Mouse (Mus musculus): ENCODE data around the gene Map4k3. TPM values are rescaled to one million over a fixed set of nuclear protein-coding genes. Genes with fewer than 3 reads are reported as not detected.
"Not testable (repeated sequence)": the region's sequence is repeated elsewhere in the genome, so short reads cannot be mapped to it uniquely, and the experiment has no call there.

The Map4k3 gene
- polyA plus RNA-seq, 1 experiment from 2014 or later, result 15.1 TPM

GRCm38 (mm10) chr17:80577639-80578038, 150.6 kb downstream of the Map4k3 start, which contains the start of gene Cdkl4:
Gene Cdkl4, minus strand, starts transcription at chr17:80577813.
- H3K9ac ChIP-seq, result peak within 1 kb of the TSS; percentile 80
- peak within 1 kb of the TSS; percentile 57 for H3K4me3 ChIP-seq
- no peaks in the 10 kb centered on the region for H3K9me3 ChIP-seq
- WGBS, result 66% methylated on average over 15 of the region's 15 CpGs
- H3K27ac ChIP-seq (replicated peaks), result no peak within 1 kb of the TSS
- ATAC-seq (ENCODE audit: extremely low read depth, insufficient number of reproducible peaks, low FRiP score, low TSS enrichment), result no peak
- H3K4me2 ChIP-seq, result peak within 1 kb of the TSS; percentile 92
- H3K36me3 ChIP-seq, result peaks cover 30% of the 10 kb centered on the region
- H3K27me3 ChIP-seq (replicated peaks), result no peaks in the 10 kb centered on the region
- H3K4me1 ChIP-seq, result peaks cover 11% of the 10 kb centered on the region

- Histone ChIP-seq H3K4me3 (peak overlapping the region; percentile 57), H3K9me3 (no peaks in the 10 kb centered on the region), H3K36me3 (peaks cover 25% of the 10 kb centered on the region), H3K9ac (peak overlapping the region; percentile 80), H3K27me3 (replicated peaks) (no peaks in the 10 kb centered on the region), H3K4me1 (peaks cover 11% of the 10 kb centered on the region), H3K27ac (replicated peaks) (no peak overlapping the region), H3K4me2 (peak overlapping the region; percentile 92)
- 2% methylated on average over 30 of the region's 30 CpGs for WGBS
- ATAC-seq (ENCODE audit: extremely low read depth, insufficient number of reproducible peaks, low FRiP score, low TSS enrichment), result no peak
Observed at GRCm38 (mm10) chr17:80577214-80577613, 151.1 kb downstream of the Map4k3 start.

DNA sequence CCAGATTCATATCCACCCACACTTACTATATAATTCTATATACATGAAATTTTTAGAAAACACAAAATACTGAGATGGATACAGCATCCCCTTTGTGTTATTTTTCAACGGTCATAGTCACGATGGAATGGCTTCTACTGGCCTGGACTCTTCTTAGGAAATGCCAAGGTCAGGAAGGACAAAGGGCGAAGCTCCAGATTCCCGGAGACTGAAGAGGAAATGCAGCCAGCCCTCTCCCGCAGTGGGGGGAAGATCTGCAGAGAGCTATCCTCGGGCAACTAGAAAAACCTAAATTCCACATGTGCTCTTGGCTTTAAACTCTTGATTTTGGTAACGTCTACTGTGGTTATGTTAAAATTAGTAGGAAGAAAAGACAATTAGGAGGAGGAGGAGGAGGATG, 153.3 kb downstream of the Map4k3 start:
- H3K27me3 ChIP-seq (replicated peaks), result no peaks in the 10 kb centered on the region
- 55% methylated on average over 7 of the region's 7 CpGs for WGBS
- H3K9me3 ChIP-seq, result no peaks in the 10 kb centered on the region
- no peak overlapping the region for H3K4me3 ChIP-seq
- H3K4me1 ChIP-seq, result peaks cover 11% of the 10 kb centered on the region
- no peak for ATAC-seq (ENCODE audit: extremely low read depth, insufficient number of reproducible peaks, low FRiP score, low TSS enrichment)
- H3K36me3 ChIP-seq, result peaks cover 8% of the 10 kb centered on the region
- H3K4me2 ChIP-seq, result no peak overlapping the region
- H3K9ac ChIP-seq, result no peak overlapping the region
- no peak overlapping the region for H3K27ac ChIP-seq (replicated peaks)

DNA sequence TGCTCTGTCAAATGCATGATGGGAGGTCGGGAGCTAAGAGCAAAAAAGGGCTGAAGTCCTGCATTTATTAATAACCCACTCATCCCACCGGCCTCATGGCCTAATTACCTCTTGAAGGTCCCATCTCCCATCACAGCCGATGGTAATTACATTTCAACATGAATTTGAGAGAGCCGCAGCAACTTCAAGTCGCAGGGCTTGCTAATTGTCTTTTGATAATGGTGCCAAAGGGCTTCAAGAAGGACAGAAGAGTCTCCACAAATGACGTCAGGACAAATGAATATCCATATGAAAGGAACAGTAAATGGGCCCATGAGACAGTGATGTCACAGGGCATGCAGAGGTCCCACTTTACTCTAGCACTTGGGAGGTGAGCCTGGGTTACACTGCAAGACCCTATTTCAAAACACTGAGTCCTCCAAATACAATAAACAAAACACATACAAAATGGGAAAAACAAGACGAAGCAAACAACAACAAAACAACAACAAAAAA, 153.8 kb downstream of the Map4k3 start:
- Histone ChIP-seq H3K4me2 (no peak overlapping the region), H3K27ac (replicated peaks) (no peak overlapping the region), H3K27me3 (replicated peaks) (no peaks in the 10 kb centered on the region), H3K9ac (no peak overlapping the region), H3K4me3 (no peak overlapping the region), H3K36me3 (peaks cover 4% of the 10 kb centered on the region; the same call in 1 of the 2 replicates), H3K4me1 (peaks cover 11% of the 10 kb centered on the region), H3K9me3 (no peaks in the 10 kb centered on the region)
- ATAC-seq (ENCODE audit: extremely low read depth, insufficient number of reproducible peaks, low FRiP score, low TSS enrichment), result no peak
- WGBS, result 70% methylated on average over 7 of the region's 7 CpGs

- no peaks in the 10 kb centered on the region for H3K27me3 ChIP-seq (replicated peaks)
Observed at GRCm38 (mm10) chr17:80572187-80572935, 155.9 kb downstream of the Map4k3 start.

DNA sequence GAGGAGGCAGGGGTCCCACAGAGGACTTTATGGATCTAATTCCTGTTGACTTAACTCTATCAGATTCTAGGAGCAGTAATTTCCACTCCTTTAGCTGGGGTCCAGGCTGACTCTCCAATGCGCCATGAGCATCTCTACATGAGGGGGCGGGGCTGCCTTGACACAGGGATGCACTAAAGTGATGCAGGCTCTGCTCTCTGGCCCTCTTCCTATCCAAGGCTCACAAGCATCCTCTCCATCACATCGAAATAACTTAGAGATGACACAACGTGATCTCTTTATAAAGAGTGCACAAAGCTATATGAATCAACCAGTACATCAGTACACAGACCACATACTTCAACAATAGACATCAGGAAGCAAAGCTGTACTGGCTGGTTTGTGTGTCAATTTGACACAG, 156.8 kb downstream of the Map4k3 start:
- Histone ChIP-seq H3K4me2 (no peak overlapping the region), H3K27ac (replicated peaks) (no peak overlapping the region), H3K36me3 (no peaks in the 10 kb centered on the region), H3K9ac (no peak overlapping the region), H3K4me3 (no peak overlapping the region), H3K4me1 (no peaks in the 10 kb centered on the region), H3K27me3 (replicated peaks) (no peaks in the 10 kb centered on the region), H3K9me3 (no peaks in the 10 kb centered on the region; the same call in 1 of the 2 replicates)
- no peak for ATAC-seq (ENCODE audit: extremely low read depth, insufficient number of reproducible peaks, low FRiP score, low TSS enrichment)
- 82% methylated on average over 4 of the region's 4 CpGs for WGBS

More at GRCm38 (mm10) chr17:80572187-80572935, 155.9 kb downstream of the Map4k3 start:
- H3K36me3 ChIP-seq, result no peaks in the 10 kb centered on the region
- no peak overlapping the region for H3K9ac ChIP-seq
- H3K4me3 ChIP-seq, result no peak overlapping the region
- ATAC-seq (ENCODE audit: extremely low read depth, insufficient number of reproducible peaks, low FRiP score, low TSS enrichment), result no peak
- H3K4me1 ChIP-seq, result peaks cover 6% of the 10 kb centered on the region
- no peaks in the 10 kb centered on the region; the same call in 1 of the 2 replicates for H3K9me3 ChIP-seq
- 90% methylated on average over 13 of the region's 13 CpGs for WGBS
- no peak overlapping the region for H3K4me2 ChIP-seq
- no peak overlapping the region for H3K27ac ChIP-seq (replicated peaks)

DNA sequence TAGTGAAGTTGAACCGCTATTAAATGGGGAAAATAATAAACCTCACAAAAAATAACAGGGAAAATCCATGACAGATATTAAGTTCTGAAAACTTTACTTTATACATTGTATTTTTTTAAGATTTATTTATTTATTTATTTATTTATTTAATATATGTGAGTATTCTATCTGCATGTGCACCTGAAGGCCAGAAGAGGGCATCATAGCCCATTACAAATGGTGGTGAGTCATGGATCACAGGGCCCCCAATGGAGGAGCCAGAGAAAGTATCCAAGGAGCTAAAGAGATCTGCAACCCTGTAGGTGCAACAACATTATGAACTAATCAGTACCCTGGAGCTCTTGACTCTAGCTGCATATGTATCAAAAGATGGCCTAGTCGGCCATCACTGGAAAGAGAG, 158.6 kb downstream of the Map4k3 start:
- not testable (repeated sequence) for H3K27me3 ChIP-seq (replicated peaks); H3K9ac ChIP-seq; H3K4me2 ChIP-seq; H3K27ac ChIP-seq (replicated peaks); H3K36me3 ChIP-seq; H3K4me3 ChIP-seq; ATAC-seq (ENCODE audit: extremely low read depth, insufficient number of reproducible peaks, low FRiP score, low TSS enrichment); H3K4me1 ChIP-seq
- peaks cover 12% of the 10 kb centered on the region for H3K9me3 ChIP-seq
- WGBS, result 87% methylated on average over 1 of the region's 2 CpGs

DNA sequence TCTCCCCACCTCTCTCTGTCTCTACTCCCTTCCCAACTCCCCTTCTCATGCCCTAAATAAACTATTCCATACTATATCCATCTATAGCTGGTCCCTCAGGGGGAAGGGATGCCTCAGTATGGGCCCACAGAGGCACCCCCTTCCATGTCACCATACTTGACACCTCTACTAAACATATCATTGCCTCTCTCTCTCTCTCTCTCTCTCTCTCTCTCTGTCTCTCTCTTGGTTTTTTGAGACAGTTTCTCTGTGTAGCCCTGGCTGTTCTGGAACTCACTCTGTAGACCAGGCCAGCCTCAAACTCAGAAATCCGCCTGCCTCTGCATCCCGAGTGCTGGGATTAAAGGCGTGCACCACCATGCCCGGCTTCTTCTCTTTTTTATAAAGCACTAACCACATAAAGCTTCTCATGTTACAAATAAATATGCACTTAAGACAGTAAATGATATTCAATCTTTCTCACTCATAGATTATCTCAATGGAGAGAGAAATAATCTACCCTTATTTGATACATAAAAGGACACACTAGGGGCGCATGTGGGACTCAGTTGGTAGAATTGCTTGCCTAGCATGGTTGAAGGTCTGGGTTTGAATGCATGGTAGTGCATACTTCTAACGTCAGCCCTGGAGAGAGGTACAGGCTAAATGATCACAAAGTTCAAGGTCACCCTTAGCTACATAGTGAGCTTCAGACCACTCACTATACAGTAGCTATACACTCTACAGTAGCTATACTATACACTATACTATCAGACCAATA, 159.3 kb downstream of the Map4k3 start:
- no peaks in the 10 kb centered on the region for H3K4me1 ChIP-seq
- H3K9me3 ChIP-seq, result peaks cover 13% of the 10 kb centered on the region
- no peak overlapping the region for H3K9ac ChIP-seq
- no peak overlapping the region for H3K4me3 ChIP-seq
- 85% methylated on average over 6 of the region's 6 CpGs for WGBS
- H3K27ac ChIP-seq (replicated peaks), result no peak overlapping the region
- no peaks in the 10 kb centered on the region for H3K36me3 ChIP-seq
- ATAC-seq (ENCODE audit: extremely low read depth, insufficient number of reproducible peaks, low FRiP score, low TSS enrichment), result no peak
- no peak overlapping the region for H3K4me2 ChIP-seq
- no peaks in the 10 kb centered on the region for H3K27me3 ChIP-seq (replicated peaks)

DNA sequence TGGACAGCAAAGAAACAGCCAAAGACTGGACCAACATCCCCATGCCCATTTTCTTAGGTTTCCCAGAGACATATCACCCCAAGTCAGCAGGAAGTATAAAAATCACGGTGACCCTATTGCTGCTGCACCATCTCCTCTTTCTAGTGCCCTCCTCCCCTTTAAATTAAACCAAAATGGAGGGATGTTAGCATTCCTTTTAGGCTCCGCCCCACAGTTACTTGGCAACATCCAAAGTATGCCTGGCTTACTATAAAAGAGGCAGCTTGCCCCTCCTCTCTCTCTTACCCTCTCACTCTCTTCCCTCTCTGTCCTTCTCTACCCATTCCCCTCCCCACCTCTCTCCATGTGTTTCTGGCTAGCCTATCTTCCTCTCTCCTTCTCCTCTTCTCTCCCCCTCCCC, 159.8 kb downstream of the Map4k3 start:
- Histone ChIP-seq H3K4me1 (no peaks in the 10 kb centered on the region), H3K27ac (replicated peaks) (no peak overlapping the region), H3K36me3 (no peaks in the 10 kb centered on the region), H3K9ac (no peak overlapping the region), H3K9me3 (peaks cover 13% of the 10 kb centered on the region), H3K27me3 (replicated peaks) (no peaks in the 10 kb centered on the region), H3K4me2 (no peak overlapping the region), H3K4me3 (no peak overlapping the region)
- ATAC-seq (ENCODE audit: extremely low read depth, insufficient number of reproducible peaks, low FRiP score, low TSS enrichment), result no peak
- whole genome bisulfite sequencing, result 85% methylated on average over 2 of the region's 2 CpGs

GRCm38 (mm10) chr17:80564611-80564924, 163.7 kb downstream of the Map4k3 start:
- WGBS, result 65% methylated on average over 3 of the region's 3 CpGs

GRCm38 (mm10) chr17:80563762-80564610, 164.3 kb downstream of the Map4k3 start:
- whole genome bisulfite sequencing, result 87% methylated on average over 27 of the region's 27 CpGs
- not testable (repeated sequence) for H3K4me2 ChIP-seq; H3K27ac ChIP-seq (replicated peaks); H3K36me3 ChIP-seq; H3K4me1 ChIP-seq; ATAC-seq (ENCODE audit: extremely low read depth, insufficient number of reproducible peaks, low FRiP score, low TSS enrichment); H3K27me3 ChIP-seq (replicated peaks); H3K4me3 ChIP-seq; H3K9ac ChIP-seq
- peaks cover 13% of the 10 kb centered on the region for H3K9me3 ChIP-seq

More at GRCm38 (mm10) chr17:80564611-80564924, 163.7 kb downstream of the Map4k3 start:
- no peak overlapping the region for H3K4me2 ChIP-seq
- H3K4me3 ChIP-seq, result no peak overlapping the region
- no peaks in the 10 kb centered on the region; the same call in 1 of the 2 replicates for H3K4me1 ChIP-seq
- H3K36me3 ChIP-seq, result no peaks in the 10 kb centered on the region
- H3K27me3 ChIP-seq (replicated peaks), result no peaks in the 10 kb centered on the region
- no peak for ATAC-seq (ENCODE audit: extremely low read depth, insufficient number of reproducible peaks, low FRiP score, low TSS enrichment)
- no peak overlapping the region for H3K9ac ChIP-seq
- no peak overlapping the region for H3K27ac ChIP-seq (replicated peaks)
- H3K9me3 ChIP-seq, result peaks cover 13% of the 10 kb centered on the region

All from heart, embryonic 13.5 days (tissue).